Comparison of ENCODE assay signal across 16 mouse cellular contexts in the genomic region with DNA sequence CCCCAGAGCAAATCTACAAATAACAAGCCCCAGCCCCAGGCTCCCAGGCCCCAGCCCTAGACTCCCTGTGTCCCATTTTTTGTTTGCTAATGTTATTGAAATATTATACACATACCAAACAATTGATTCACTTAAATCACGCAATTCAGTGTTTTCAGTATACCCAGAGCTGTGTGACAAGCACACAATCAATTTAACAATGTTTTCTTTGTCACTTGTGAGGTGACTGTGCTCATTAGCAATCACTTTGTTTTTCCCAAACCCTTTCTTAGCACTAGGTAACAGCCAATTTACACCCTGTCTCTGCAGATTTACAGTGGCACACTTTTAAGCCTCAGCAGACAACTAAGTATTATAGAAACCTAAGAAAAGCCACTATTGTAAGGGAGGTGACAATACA.
"Had no signal": no experiment of that assay in that cellular context is flagged by ENCODE, and none has a peak within 500 bp of the region (broad histone marks: within the 10 kb centered on the region; RNA-seq: fewer than 3 reads in every experiment).

No protein-coding gene starts in this region.

- DNase-seq: kidney, adult 9 months; kidney, postnatal 4 days; layer of hippocampus, postnatal 36 days; lung, embryonic 14.5 days; lung, postnatal 10 days; lung, postnatal 4 days; right cerebral cortex, postnatal 14 days; thymus, adult 2 months; thymus, postnatal 36 days had no signal

- H3K36me3 ChIP-seq: limb, embryonic 15.5 days; liver, embryonic 12.5 days; midbrain, embryonic 10.5 days; midbrain, embryonic 15.5 days; neural tube, embryonic 12.5 days; stomach, embryonic 15.5 days had no signal

- H3K9me3 ChIP-seq: limb, embryonic 15.5 days; liver, embryonic 12.5 days; midbrain, embryonic 10.5 days; midbrain, embryonic 15.5 days; neural tube, embryonic 12.5 days; stomach, embryonic 15.5 days had no signal

- H3K4me1 ChIP-seq: stomach, embryonic 15.5 days had no signal

- H3K4me3 ChIP-seq: limb, embryonic 15.5 days; liver, embryonic 12.5 days; midbrain, embryonic 10.5 days; midbrain, embryonic 15.5 days; neural tube, embryonic 12.5 days; stomach, embryonic 15.5 days had no signal

- H3K9ac ChIP-seq: limb, embryonic 15.5 days; liver, embryonic 12.5 days; lung, embryonic 14.5 days; midbrain, embryonic 15.5 days; neural tube, embryonic 12.5 days; stomach, embryonic 15.5 days had no signal

- H3K4me2 ChIP-seq: limb, embryonic 15.5 days; liver, embryonic 12.5 days; lung, embryonic 14.5 days; midbrain, embryonic 15.5 days; neural tube, embryonic 12.5 days; stomach, embryonic 15.5 days had no signal

- H3K27me3 ChIP-seq: limb, embryonic 15.5 days; liver, embryonic 12.5 days; midbrain, embryonic 15.5 days; neural tube, embryonic 12.5 days; stomach, embryonic 15.5 days had no signal

- ATAC-seq: liver, embryonic 12.5 days; midbrain, embryonic 15.5 days had no signal

- H3K27ac ChIP-seq: kidney, postnatal 0 days; limb, embryonic 15.5 days; liver, embryonic 12.5 days; midbrain, embryonic 10.5 days; midbrain, embryonic 15.5 days; neural tube, embryonic 12.5 days; stomach, embryonic 15.5 days had no signal
